Mouse (Mus musculus) lung, postnatal 0 days (tissue): ENCODE data around the gene Fgfr1op.

Experiments
- CTCF ChIP-seq: IDR thresholded peaks from 2 replicates; pipeline ENCODE4 v1.5.1; 2016; ENCODE audit warnings: antibody characterized with exemption, mild to moderate bottlenecking
- EP300 ChIP-seq: IDR thresholded peaks from 2 replicates; pipeline ENCODE4 v1.6.1; 2016; ENCODE audit warnings: antibody characterized with exemption, mild to moderate bottlenecking, control low read depth

DNA sequence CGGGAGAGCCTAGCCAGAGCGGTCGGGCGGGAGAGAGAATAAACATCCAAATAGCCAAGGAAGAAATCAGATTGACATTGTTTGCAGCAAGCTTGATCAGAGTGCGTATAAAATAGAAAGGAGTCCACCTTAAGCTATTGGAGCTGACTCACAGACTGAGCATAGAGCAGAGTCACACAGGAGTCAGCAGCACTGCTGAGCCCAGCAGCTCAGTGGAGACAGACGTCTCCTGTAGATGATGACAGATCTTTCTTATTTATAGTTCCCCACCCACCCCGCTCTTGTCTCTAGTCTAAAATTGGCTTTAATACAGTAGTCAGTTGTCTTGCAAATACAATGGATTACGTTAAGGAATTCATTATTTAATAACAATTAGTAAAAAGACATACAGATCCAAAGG lies 28.4 kb downstream of the Fgfr1op start:
- TF ChIP-seq CTCF: no peak
- TF ChIP-seq EP300: no peak
